Mouse (Mus musculus) testis, postnatal 14 days (tissue): ENCODE results near the gene Ehmt2.
"Not testable (repeated sequence)": the region's sequence is repeated elsewhere in the genome, so short reads cannot be mapped to it uniquely, and the experiment has no call there.

Experiments used
- DNase-seq: peaks from one replicate; pipeline ENCODE4 v3.0.0; 2021; ENCODE audit warnings: low spot score

The Ehmt2 gene

DNA sequence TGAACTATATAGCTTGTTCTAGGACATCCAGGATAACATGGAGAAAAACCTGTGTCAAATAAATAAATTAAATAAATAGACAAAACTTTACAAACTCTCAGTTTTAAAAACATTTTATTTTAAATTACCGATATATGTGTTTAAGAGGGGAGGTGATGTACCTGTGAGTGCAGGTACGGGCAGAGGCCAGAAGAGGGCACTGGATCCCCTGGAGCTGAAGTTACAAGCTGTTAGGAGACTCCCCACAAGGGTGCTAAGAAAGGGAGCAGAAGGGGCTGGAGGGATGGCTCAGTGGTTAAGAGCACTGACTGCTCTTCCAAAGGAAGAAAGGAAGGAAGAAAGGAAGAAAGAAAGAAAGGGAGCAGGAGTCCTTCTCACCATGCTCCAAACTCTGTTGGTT is 6.9 kb upstream of the Ehmt2 start:
- DNase-seq, result no peak

DNA sequence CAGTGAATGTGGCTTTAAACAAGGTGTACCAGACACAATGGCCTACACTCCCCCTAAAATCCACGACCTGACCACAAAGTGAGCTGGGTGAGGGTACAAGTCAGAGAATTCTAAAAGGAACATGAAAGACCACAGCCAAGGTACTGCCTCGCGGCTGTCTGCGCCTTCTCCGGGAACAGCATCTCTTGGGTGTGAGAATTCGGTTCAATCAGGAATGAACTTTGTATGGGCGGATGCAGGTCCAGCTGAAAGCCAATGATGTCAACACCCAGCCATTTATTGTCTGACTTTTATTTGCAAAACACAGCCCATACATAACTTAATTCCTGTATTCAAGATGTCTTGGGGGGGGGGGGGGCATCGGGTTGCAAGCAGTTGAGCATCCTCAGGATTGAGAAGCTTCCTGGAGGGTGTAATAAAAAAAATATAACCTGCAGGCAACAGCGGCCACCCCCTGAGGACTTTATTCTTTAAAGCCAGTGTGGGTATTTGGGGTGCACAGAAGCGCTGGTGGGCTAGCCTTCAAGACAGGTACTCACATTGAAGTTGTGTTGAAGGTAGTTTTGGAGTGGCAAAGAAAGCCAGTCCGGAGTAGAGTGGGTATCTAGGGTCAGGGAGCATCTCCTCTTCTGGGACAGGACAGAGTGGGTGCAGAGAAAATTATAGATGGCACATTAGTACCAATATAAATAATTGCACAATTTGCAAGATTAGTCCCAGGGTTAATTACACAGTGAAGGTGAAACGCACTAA is 5.0 kb upstream of the Ehmt2 start:
- no peak for DNase-seq

DNA sequence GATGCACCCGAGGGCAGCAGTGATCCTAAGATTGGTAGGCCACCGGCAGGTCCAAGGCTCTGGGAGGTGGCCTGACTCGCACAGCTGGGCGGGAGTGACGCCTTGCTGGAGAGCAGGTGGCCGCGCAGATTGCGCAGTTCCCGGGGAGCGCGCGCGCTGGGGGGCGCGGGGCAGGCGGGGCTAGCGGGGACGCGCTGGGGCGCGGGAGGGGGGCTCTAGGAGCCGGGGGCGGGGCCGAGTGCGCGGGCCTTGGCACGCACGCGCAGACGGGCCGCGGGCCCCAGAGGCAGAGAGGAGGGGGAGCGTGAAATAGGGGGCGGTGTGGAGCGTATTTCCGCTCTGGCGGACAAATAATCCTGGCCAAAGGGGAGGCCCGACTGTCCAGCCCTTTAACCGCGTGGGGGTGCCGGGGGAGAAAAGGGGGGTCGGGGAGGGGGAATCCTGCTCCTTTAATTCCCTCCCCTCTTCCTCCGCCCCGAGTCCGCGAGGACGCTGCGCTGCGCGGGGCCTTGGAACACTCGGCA is 4.1 kb upstream of the Ehmt2 start:
- peak; percentile 94 for DNase-seq

DNA sequence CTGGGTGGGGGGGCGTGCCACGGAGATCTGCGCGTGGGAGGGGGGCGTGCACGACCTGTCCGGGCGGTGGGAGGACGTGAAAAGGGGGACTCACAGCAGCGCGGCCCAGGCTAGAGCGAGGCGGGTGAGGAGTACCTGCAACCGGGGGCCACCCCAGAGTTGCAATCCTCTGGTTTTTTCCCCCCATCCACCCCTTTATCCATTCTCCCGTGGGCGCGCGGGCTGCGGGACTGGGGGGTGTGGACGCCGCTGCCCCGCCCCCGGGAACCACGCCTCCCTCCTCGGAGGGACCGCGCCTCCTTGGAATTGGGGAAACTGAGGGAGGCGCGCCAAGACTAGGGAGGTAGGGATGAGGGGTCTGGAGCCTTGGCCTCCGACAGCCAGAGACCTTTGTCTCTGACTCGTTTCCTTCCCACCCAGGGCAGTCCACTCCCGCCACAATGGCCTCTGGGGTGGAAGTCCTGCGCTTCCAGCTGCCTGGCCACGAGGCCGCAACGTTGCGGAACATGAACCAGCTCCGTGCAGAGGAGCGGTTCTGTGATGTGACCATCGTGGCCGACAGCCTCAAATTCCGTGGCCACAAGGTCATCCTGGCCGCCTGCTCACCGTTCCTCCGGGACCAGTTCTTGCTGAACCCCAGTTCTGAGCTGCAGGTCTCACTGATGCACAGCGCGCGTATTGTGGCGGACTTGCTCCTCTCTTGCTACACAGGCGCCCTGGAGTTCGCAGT is 3.3 kb upstream of the Ehmt2 start:
- peak; percentile 72 for DNase-seq

DNA sequence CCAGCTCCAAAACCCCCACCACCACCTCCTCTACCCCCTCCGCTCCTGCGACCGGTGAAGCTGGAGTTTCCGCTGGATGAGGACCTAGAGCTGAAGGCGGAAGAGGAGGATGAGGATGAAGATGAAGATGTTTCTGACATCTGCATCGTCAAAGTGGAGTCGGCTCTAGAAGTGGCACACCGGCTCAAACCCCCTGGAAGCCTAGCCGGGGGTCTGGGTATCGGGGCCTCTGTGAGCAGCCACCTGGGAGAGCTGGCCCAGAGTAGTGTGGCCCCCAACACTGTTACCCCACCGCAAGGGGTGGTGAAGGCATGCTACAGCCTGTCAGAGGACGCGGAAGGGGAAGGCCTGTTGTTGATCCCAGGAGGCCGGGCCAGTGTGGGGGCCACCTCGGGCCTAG is 2.5 kb upstream of the Ehmt2 start:
- DNase-seq, result no peak

DNA sequence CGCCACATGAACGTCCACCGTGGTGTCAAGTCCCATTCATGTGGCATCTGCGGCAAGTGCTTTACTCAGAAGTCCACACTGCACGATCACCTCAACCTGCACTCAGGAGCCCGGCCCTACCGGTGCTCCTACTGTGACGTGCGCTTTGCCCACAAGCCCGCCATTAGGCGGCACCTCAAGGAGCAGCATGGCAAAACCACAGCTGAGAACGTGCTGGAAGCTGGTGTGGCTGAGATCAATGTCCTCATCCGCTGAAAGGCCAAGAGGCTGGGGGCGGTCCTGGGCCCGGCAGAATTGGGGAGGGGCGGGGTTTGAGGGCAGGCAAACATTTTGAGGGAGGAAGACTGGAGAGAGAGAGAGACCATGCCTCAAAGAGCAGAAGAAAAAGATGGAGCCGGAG is 1.9 kb upstream of the Ehmt2 start:
- peak; percentile 46 for DNase-seq

DNA sequence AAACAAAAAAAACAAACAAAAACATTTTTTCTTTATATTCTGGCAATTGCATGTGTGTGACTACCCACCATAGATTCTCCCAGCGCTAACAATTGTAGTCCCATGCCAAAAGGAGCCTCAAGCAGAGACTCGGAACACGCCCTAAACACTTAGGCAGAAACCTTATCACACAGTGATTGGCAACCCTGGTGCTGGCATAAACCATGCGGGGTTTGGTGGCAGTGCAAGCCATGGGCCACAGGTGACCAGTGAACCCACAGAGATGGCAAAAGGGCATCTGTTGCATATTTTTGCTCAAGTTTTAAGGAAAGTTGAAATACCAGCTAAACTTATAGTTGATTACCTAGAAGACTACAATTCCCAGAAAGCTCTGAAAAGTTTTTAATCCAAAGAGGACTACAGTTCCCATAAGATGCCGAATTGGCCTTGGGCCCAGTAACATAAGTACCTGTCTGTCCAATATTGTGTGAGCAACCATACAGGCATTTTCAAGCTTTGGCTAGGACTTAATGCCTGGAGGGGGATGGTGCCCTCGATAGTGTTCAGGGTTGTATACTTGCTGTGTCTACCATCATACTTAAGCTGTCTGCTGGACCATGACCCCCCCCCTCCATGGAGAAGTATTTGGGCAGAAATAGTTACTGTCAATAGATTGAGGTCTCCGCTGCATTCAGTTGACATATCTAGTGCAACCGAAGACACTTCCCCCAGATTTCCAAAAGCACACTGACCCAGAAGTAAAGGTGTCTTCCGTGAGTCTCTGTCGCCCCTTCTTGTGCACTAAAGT is 703 bp upstream of the Ehmt2 start:
- DNase-seq, result no peak

DNA sequence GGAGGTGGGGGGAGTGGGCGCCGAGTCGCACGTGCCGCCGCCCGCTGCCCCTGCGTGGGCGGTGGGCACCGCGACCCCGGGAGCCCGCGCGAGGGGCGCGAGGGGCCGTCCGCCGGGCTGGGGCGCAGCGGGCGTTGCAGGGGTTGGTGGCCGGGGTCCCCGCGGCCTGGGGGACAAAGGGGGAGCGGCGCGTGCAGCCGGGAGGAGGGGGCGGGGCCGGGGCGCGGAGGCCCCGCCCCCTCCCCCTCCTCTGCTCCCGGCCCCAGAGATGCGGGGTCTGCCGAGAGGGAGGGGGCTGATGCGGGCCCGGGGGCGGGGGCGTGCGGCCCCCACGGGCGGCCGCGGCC is 410 bp downstream of the Ehmt2 start:
- no peak for DNase-seq

DNA sequence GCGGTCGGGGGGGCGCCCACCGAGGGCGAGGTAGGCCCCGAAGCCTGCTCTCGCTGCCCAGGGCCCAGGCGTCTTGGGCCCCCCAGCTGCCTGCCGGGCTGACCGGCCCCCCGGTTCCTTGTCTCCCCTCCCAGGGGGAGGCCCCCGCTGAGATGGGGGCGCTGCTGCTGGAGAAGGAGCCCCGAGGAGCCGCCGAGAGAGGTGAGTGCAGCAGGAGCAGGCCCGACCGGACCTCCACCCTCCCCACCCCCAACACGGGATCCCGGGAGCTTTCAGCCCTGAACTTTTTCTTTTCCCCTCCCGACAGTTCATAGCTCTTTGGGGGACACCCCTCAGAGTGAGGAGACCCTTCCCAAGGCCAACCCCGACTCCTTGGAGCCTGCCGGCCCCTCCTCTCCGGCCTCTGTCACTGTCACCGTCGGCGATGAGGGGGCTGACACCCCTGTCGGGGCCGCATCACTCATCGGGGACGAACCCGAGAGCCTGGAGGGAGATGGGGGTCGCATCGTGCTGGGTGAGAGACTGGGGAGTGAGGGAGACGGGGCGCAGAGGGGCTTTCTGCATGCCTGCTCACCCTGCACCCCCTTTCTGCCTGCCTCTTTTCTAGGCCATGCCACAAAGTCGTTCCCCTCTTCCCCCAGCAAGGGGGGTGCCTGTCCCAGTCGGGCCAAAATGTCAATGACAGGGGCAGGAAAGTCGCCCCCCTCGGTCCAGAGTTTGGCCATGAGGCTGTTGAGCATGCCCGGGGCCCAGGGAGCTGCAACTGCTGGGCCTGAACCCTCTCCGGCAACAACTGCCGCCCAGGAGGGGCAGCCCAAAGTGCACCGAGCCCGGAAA is 1.0 kb downstream of the Ehmt2 start:
- peak; percentile 67 for DNase-seq

DNA sequence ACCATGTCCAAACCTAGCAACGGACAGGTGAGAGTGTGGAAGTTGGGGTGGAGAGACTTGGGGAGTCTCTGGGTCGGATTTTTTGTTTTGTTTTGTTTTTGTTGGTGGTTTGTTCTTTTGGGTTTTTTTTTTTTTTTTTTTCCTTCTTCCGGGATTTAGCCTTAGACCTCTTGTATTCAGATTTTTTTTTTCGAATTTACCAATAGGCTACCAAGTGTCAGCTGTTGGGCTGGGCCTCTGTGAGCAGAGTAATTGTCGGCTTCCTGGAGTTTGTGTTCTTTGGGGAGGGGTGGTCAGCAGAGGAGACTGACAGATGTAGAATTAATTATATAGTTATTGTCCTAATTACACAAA is 1.6 kb downstream of the Ehmt2 start:
- DNase-seq, result no peak

DNA sequence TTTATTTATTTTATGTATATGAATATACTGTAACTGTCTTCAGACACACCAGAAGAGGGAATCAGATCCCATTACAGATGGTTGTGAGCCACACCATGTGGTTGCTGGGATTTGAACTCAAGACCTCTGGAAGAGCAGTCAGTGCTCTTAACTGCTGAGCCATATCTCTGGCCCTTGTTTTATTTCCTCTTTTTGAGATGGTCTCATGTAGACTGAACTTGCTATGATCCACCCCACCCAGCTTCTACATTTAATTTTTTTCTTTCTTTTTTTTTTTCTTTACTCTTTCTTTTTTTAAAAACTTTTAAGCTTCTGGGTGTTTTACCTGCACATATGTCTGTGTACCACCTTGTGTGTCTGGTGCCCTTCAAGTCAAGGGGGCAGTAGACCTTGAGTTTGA is 2.6 kb downstream of the Ehmt2 start:
- not testable (repeated sequence) for DNase-seq

DNA sequence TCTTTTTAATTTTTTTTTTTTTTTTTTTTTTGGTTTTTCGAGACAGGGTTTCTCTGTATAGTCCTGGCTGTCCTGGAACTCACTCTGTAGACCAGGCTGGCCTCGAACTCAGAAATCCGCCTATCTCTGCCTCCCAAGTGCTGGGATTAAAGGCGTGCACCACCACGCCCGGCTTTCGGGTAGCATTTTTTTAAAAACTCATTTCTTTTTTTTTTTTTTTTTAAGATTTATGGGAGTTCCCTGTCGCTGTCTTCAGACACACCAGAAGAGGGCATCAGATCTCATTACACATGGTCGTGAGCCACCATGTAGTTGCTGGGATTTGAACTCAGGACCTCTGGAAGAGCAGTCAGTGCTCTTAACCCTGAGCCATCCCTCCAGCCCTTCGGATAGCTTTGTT is 3.7 kb downstream of the Ehmt2 start:
- DNase-seq, result not testable (repeated sequence)

DNA sequence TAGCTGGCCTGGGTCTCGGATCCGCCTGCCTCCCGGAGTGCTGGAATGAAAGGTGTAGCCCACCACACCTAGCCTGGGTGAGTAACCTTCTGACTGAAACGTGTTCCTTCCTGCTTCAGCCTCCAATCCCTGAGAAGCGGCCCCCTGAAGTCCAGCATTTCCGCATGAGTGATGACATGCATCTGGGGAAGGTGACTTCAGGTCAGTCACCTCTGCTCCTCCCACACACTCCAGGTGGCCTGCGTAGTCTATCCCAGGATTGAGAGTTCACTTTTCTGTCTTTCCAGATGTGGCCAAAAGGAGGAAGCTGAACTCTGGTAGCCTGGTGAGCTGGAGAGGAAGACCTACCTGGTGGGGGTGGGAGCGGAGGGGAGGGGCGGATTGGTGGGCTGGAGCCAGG is 4.6 kb downstream of the Ehmt2 start:
- DNase-seq, result no peak

DNA sequence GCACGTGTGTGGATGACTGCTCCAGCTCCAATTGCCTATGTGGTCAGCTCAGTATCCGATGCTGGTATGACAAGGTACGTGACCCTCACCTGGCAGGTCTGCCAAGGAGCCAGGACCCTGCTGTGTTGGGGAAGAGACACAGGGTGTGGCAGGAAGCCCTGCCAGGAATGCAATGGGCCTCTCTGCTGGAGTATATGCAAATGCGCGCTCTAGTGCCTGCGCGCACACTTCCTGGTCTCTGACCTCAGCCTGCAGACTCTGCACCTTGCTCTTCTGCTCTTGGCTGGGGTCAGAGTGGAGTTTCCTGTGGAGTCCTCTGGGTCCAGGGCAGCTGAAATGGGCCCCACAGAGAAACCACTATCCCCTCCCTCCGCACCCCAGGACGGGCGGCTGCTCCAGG is 12.7 kb downstream of the Ehmt2 start:
- no peak for DNase-seq

DNA sequence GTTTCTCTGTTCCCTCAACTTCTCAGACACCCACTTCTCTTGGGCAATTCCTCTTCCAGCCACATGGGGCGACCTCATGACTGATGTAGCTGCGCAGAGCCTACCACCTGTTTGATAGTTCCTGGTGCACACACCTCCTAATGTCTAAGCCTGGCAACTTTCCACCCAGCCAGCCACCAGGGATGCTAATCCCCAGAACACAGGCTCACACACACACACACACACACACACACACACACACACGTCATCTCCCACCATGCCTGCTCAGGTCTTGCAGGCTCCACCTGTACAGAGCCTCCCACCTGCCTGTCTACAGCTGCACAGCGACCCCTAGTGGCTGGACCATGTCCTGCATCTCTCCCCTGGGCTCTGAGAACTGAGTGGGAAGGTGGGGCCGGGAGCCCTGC is 13.7 kb downstream of the Ehmt2 start:
- DNase-seq, result peak; percentile 68

DNA sequence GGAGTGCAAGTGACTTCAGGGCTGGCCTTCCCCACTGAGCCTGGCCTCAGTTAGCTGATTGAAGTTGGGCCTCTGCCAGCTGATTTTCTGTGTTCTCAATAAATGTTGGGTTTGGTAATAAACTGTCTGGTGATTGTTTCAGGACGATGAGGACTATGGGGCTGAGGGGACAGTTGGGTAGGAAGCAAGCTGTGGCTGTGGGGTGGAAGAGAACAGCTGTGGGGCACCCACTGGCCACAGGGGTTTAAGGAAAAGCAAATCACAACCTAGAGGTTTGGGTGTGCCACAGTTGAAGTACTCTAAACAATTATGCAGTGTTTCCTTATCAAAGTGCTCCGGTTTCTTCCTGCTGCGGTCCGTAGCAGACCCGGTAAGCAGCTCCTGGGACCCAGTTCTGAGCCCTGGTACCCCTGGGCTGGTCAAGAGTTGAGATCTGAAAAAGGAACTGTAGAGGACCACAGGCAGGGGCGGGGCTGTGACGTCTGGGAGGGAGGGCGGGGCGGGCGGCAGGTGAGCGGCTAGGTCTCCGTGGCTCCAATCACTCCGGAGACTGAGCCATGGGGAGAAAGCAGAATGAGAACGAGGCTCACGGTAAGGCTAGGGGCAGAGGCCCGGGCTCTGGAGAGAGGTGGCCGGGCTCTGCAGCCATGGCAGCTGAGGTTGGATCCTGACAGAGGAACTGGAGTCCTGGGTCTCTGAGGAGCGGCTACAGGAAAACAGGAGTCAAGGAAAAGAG is 15.8 kb downstream of the Ehmt2 start, which contains the start of gene Slc44a4:
Slc44a4 (plus strand) TSS at position 537 of the 736 bp plus-strand sequence.
- no peak for DNase-seq

DNA sequence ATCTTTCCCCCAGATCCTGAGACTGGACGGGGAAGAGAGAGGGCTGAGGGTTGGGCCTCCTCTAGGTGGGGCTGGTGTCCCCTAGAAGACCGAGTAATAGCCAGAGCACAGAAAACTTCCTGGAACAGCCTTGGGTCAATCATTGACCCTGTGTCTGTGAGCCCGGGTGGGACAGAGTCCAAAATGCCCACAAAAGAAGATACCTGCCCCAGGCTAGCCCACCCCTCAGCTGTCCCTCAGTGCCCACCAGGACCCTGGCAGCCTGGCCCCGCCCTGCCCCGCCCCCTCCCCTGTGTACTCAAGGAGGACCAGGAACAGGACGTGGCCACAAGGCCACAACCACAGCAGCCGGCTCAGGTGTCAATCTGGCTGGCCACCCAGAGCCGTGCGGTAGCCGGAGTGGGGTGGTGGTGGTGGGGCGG is 17.2 kb downstream of the Ehmt2 start:
- no peak for DNase-seq

DNA sequence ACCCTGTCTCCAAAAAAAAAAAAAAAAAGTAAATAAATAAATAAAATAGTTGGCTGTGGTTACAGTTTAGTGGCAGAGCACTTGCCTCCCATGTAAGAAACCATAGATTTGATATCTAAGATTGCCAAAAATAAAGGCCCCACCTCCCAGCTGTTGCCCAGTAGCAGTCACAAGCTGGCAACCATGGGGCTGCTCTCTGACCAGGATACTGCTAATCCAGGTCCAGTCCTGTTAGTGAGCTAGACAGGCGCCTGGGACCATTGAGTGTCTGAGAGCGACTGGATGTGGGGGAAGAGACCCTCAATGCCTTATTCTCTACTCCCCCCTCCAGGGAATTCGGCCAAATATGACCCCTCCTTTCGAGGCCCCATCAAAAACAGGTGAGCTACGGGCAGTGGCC is 18.0 kb downstream of the Ehmt2 start:
- DNase-seq, result no peak

DNA sequence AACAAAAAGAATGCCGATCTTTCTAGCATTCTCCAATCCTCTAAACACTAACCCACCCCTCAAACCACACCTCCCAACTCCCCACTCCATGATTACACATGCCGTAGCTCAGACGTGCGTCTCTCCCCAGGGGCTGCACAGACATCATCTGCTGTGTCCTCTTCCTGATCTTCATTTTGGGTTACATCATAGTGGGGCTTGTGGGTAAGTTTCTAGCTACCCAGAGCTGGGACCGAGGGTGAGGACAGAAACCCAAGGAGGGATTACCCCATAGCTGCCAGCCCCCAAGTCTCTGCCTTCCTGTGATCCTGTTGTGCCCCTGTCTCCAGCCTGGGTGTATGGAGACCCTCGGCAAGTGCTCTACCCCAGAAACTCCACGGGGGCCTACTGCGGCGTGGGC is 18.9 kb downstream of the Ehmt2 start:
- no peak for DNase-seq

DNA sequence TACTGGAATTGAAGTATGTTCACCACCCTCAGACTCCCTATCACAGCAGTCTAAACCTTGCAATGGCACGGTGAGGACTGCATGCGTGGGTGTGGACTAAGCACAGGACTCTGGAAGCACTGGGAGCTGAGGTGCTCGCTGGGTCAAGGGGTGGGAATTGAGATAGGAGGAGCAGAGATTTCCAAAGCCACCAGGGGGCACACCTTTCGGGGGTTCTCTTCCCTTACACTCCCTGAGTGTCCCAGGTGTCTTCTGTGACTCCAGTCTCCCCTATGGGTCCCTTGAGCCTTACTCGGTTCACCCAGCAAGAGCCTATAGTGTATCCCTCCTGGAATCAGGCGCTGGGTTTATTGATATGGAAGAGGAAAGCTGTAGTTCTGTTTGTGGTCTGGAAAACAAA is 24.7 kb downstream of the Ehmt2 start:
- no peak for DNase-seq

DNA sequence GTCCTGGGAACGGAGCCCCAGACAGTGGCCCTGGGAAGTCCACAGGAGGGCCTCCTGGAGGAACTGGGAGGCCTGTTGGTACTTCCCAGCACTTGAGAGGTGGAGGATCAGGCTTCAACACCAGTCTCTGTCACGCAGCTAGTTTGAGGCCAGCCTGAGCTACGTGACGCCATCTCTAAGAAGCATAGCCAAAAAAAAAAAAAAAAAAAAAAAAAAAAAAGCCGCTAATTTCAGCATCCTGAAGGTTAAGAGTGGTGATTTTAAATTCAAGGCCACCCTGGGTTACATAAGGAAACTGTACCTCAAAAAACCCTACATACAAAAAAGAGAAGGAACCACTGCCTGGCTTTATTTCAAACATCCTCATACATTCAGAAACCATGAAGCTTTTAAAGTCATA is 26.0 kb downstream of the Ehmt2 start:
- no peak for DNase-seq
